Mouse (Mus musculus) cerebellum, adult 9-10 months (tissue): Measurements from ENCODE around the gene Tmem218.

Source experiments
- DNase-seq: peaks from one replicate; pipeline ENCODE4 v3.0.0; 2022

Gene Tmem218

DNA sequence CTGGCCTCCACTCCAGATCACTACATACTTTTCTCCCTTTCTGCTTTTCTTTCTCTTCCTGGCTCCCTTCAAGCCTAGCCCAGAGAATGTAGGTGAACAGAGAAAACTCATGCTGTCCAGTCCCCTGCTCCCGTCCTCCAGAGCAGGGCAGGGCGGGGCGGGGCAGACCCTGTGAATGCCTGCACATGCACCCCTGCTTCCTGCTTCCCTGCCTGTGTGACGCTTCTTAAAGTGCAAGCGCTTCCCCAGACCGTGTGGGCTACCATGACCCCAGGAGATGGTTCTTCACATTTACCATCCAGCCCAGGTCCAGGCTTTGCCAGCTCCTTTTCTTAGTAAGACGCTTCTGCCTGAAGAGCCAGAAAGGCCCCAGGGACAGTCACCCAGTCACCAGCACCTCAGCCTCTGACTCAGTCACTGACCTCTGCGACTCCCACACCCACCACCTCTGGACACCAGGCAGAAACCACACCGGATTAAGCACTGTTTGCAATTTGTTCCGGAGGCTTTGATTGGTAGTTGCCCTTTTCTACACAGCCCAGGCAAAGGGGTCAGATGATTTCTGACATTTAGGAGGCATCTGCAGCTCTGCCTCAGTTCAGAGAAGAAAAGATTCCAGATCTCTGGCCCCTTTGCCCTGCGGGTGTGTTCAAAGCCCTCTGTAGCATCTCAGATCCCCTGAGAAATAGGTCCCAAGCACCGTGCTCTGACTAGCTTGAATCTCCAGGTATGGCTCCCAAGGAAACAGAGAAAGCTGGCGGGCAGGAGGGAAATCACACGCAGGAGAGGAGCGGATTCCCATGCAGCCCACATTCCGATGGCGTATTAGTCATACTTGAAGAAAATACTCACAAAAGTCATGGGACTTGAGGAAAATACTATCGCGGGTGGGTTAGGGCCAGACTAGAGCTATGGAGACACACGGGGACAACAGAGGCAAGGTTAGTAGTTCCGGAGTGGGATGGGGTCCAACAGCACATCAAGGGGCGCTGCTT, 24.5 kb downstream of the Tmem218 start:
- DNase-seq: no peak

DNA sequence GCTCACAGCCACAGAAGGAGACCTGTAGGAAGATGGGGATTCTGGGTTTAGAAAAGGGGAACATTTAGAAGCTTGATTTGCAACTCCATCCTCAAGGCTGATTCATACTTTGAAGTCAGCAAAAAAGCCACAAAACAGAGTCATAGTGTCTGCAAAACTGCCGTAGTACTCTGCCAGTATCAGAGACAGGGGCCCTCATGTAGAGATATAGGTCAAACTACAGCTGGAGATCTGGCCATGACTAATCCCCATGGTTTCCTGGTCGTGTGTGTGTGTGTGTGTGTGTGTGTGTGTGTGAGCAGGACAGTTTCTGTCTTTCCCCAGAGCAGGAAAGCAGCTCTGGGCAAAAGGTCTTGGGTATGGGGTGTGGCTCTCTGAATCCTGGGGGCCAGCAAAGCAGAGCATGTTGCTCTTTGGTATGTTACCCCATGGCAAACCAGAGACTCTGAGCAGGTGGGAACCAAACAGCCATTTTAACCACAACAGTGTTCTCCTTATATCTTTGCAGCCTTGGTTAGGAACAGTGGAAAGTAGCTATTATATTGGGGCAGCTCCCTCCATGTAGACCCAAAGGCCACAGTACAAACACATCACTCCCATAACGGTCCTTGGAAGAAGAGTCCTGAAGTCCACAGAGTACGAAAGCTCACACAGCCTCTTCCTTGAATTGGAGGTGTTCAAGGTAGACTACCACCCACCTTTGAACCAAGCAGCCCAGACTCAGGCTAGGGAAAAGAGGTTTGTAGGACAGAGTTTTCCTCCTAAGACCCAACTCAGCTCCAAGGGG, 28.1 kb downstream of the Tmem218 start:
- no peak for DNase-seq

DNA sequence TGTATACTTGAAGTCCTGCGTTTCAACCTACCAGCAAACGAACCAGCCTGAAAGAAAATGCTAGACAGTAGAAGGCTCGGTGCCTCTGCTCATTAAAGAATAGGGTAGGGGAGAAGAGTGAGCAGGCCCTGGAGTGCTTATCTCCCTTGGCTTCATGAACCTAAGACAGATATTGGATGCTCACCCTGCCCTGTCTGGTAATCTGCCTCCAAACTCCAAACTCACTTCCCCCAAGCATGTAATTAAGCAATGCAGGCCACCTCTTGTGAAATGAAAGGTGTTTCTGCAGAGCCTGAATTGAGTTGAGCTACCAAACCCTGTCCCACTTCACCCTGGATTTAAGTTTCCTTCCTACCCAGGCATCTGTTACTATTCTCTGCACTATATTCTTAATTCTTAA, 34.7 kb downstream of the Tmem218 start:
- DNase-seq: no peak

DNA sequence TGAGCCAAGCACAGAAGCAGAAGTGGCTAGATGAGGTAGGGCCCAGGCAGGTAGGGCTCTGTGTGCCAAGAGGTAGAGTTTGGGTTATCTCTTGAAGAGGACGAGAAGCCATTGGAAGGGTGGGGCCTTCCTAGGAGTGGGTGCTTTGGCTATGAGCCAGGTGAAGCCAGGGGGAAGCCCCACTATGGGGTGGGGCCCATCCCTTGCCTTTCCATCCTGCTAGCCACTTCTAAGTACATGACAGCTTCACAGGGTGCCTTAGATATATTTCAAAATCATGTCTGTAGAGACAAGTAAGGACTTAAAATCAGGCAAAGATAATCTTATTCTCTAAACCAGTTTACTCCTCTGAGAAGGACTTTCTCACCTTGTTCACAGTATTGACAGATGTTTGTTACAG, 36.6 kb downstream of the Tmem218 start:
- no peak for DNase-seq

DNA sequence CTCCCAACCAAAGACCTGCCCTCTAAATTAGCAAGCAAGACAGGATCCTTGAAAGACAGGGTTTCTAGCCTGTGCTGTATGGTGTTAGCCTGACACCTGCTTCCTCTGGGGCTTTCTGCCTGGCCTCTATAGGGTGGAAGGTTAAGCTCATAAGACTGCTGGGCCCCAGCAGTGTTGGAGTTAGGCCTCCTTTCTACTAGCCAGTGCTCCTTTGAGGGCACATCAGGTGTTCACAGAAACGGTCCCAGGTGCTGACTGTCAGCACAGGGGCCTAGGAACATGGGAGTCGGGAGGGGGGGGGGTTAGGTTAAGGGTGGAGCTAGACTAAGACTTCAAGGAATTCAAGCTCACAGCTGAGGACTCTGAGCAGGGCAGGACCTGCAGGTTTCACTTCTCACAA, 37.4 kb downstream of the Tmem218 start:
- DNase-seq: no peak

DNA sequence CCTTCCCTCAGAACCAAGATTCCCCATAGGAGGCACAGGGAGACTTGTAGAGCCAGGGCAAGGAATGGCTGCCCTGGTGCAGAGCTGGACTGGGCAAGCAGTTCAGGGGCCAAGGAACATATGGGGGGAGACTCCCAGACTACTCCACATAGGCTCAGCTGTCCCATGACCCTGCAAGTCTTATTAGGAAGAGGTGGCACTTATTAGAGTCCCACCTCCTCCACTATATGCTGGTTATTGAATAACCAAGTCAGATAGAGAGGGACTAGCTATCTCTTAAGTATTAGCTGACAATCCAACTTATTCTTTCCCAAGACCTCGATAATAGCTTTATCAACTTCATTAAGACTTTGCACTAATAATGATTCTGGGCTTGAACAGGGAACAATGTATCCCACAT, 37.8 kb downstream of the Tmem218 start:
- no peak for DNase-seq

DNA sequence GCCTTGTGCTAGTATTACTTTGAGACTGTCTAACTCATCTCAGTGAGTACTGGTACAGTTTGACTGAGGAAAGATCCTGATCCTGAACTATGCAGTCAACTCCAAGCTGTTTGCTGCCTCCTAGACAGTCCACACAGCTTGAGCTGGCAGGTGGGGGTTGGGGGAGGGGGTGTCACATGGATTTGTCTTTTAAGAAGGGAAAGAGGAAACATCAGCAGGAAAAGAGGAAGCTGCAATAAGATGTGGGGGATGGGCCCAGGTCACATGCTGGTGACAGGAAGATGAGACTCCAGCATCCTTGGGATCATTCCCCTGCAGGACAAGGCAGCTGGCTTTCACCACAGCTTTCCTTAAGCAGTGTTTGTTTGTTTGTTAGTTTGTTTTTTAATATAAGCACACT, 39.4 kb downstream of the Tmem218 start:
- DNase-seq: no peak

DNA sequence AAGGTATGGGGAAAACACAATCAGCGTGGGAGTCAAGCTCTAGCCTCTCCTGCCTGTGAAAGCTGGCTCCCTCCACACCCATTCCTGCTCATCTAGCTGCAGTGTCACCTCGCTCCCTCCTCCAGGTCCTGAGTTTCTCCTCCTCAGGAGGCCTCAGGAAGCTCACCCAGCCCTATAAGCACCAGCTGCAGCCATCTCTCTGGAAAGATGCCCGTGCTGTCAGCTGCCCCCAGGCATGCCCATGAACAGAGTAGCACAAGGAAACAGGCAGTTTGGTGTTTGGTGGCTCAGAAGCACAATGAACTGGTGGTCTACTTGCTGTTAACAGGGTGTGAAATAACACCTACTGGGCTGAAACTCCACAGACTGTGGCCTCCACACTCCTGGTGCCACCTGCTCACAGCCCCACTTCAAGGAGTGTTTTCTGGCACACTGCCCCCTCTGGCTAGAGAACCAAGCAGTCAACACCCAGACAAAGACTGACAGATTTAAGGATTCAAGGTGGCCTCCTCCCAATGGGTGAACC, 40.4 kb downstream of the Tmem218 start:
- no peak for DNase-seq

DNA sequence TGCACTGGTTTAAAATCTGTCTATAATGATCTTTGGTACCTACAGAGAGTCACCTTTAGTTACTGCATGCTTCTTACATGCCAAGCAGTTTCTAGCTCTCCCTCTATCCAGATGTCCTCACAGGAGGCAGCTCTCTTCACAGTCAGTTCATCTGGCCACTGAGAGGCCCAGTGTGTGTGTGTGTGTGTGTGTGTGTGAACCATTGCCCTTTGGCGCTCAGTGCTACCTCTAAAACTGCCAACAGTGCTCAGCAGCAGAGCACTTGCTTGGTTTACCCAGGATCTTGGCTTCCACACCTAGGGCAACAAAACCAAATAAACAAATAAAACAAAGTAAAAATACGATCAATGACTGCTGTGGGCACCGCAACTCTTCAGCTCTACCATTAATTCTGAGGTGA, 42.0 kb downstream of the Tmem218 start:
- DNase-seq: no peak

DNA sequence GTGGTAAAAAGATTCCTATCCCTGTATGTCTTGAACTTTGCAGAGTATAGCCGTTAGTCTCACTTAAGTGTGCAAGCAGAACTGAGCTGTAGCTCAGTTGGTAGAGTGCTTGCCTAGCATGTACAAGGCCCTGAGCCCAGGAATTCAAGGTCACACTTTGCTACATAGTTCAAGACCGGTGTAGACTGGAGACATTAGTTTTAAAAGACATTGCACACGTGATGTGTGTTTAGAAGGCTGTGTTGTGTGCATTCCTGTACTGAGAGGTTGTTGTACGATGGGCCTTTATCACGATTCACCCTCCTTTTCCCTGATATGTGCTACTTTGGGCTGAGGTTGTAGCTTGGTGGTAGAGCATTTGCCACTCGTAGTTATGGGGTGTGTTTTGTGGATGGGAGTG, 42.6 kb downstream of the Tmem218 start:
- no peak for DNase-seq

DNA sequence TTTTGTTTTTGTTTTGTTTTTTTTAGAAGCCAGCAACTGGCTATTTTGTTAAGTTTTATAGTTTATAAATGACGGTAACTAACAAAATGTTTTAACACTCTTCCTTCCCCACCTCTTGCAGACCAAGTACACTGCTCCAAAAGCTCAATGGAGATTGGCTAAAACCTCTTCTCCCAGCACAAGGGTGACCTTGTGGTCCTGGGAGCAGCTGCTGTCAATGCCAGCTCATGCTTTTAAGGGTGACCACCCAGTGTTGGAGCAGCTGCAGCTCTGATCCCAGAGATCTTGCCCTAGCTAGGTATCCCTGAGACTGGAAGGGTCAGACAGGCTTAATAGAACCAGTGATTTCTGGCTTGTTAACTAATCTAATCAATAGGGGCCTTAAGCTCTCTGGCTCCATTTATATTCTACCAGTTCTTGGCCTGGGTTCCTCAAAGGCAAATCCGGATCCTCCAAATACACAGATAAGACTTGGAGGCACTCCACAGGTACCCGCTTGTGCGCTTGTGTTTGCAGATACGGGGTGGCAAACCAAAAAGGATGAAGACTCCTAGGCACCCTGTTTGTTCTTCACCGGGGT, 46.6 kb downstream of the Tmem218 start:
- DNase-seq: no peak

DNA sequence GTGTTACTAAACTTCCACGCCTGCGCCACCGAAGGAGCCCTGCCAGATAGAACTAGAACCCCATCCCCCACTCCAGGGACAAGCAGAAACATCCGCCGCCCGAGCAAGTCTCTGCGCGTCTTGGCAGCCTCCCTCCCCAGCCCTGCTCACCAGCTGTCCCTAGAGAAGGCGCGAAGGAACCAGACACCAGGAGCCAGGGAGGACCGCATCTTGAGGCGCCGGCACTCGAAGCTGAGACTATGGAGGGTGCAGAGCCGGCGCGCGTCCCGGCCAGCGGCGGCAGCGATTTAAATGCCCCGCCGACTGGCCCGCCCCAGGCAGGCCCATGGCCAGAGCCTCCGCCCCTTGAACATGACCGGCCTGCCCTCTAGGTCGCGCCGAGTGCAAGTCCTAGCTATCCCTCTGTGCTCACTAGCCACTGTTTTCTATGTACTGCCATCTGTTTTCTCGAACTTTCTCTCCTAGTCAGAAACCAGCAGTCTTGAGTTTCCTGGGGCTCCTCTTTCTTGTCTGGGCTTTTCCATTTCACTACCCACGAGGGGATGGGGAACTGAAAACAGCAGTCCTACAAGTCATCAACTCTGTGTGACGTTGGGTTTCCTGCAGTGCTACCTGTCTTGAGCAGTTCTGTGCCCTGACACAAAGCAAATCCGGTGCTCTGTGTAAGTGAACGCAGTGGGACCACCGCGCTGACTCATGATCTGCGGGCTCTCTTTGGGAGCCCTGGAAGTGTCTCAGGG, 47.3 kb downstream of the Tmem218 start, which contains the start of gene Slc37a2:
TSS of gene Slc37a2 (minus strand) at position 590 of the 740 bp plus-strand sequence.
- DNase-seq: peak; percentile 32

DNA sequence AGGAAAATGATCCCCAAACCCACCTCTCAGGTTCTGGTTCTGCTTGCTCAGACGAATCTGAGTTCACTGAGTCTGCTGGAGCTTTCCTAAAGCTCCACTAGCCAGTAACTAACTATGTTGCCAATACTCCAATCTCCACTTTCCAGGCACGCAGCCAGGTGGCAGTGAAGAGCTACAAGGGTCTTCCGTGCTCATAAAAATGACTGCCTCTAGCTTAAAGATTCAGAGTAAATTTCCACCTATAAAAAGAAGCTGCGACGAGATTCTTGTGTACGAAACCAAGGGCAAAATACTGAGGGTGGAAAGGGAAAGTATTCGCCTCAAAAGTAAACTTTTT, 47.8 kb downstream of the Tmem218 start:
- DNase-seq: no peak

DNA sequence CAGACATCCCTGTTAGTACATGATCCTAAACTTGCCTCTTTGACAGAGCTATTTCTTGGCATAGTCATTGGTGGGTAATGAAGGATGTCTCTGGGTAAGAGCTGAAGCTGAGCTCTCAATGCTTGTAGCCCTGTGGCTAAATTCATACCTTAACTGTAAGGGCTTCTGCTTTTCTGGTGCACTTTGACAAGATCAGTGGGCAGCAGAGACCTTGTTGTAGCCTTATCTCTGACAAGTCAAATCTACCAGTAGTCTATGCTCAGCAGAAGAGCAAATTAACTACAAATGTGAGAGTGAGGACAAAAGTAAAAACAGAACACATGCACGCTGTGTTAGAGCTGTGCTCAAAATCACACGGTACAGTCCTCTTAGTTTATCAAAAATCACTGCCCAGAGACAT, 58.6 kb downstream of the Tmem218 start:
- no peak for DNase-seq
